Mouse (Mus musculus): Measurements from ENCODE around the gene Pfkfb3. TPM values are rescaled to one million over a fixed set of nuclear protein-coding genes. Genes with fewer than 3 reads are reported as not detected.

Pfkfb3 gene
- polyA plus RNA-seq, 2 experiments = 2.6 to 5.2 TPM

DNA sequence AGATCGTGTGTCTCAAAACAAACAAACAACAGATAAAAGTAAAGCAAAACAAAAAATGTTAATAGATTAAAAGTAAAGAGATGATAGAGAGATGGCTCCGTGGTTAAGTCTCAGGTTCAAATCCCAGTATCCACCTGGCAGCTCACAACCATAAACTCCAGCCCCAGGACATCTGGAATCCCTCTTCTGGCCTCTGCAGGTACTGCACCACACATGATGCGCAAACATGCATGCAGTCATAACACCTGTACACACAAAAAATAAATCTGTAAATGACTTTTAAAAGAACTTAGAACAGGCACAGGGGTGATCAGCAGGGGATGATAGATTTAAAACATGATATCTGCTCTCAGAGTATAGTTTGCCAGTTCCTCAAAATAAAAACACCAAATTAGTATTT, 131.5 kb downstream of the Pfkfb3 start:
- Histone ChIP-seq H3K9ac (replicated peaks) (no peak overlapping the region), H3K27ac (no peak overlapping the region), H3K9me3 (ENCODE audit: control insufficient read depth, low read length) (no peaks in the 10 kb centered on the region), H3K27me3 (ENCODE audit: control insufficient read depth, insufficient read depth, low read length) (no peaks in the 10 kb centered on the region), H3K36me3 (replicated peaks; ENCODE audit: control insufficient read depth, insufficient read depth, low read depth) (no peaks in the 10 kb centered on the region), H3K4me3 (ENCODE audit: insufficient read depth in 1 of 2, low read depth in 2 of 2, low read length in 2 of 2) (no peak overlapping the region), H3K4me1 (replicated peaks; ENCODE audit: control insufficient read depth in 2 of 2, insufficient read depth in 2 of 2, low read length in 1 of 2) (peaks cover 14 to 23% of the 10 kb centered on the region in 2 experiments), H3K4me2 (ENCODE audit: low read depth) (no peak overlapping the region)
- WGBS (ENCODE audit: insufficient replicate concordance) = 73% methylated on average over 3 of the region's 3 CpGs
- TF ChIP-seq EP300 (IDR thresholded peaks at IDR 0.05; ENCODE audit: low read depth) = no peak
- peak; percentile 51 for TF ChIP-seq CTCF (IDR thresholded peaks at IDR 0.05; ENCODE audit: low read depth)
- no peak for ATAC-seq (ENCODE audit: insufficient read depth)
- no peak for DNase-seq (ENCODE audit: low read depth in 3 of 3, low spot score in 3 of 3)

Other genes with a start within 250 kb of the Pfkfb3 start
- 28.3 and 63.0 TPM in 2 replicates for gene Rbm17, start 50.1 kb upstream of the Pfkfb3 start, polyA plus RNA-seq (2012; rRNA removed)
- gene Rbm17, start 50.1 kb upstream of the Pfkfb3 start, polyA plus RNA-seq (2014; fragmentation: Nextera tagmentation; extraction: Ambion mirVana) = 53.2 and 54.0 TPM in 2 replicates
- gene Gm17490, start 72.2 kb upstream of the Pfkfb3 start, polyA plus RNA-seq (2012; rRNA removed) = not detected in 2 replicates
- gene Gm17490, start 72.2 kb upstream of the Pfkfb3 start, polyA plus RNA-seq (2014; fragmentation: Nextera tagmentation; extraction: Ambion mirVana) = not detected in 2 replicates
- 0.01 TPM in 1 of 2 replicates, not detected in the other for gene Il2ra, start 88.7 kb upstream of the Pfkfb3 start, polyA plus RNA-seq (2012; rRNA removed)
- gene Il2ra, start 88.7 kb upstream of the Pfkfb3 start, polyA plus RNA-seq (2014; fragmentation: Nextera tagmentation; extraction: Ambion mirVana) = not detected in 2 replicates
- gene Il15ra, start 151.2 kb upstream of the Pfkfb3 start, polyA plus RNA-seq (2012; rRNA removed) = 3.8 and 5.9 TPM in 2 replicates
- 3.7 and 5.1 TPM in 2 replicates for gene Il15ra, start 151.2 kb upstream of the Pfkfb3 start, polyA plus RNA-seq (2014; fragmentation: Nextera tagmentation; extraction: Ambion mirVana)
- 9.3 and 13.0 TPM in 2 replicates for gene Fbh1, start 223.5 kb upstream of the Pfkfb3 start, polyA plus RNA-seq (2012; rRNA removed)
- 24.8 and 28.6 TPM in 2 replicates for gene Fbh1, start 223.5 kb upstream of the Pfkfb3 start, polyA plus RNA-seq (2014; fragmentation: Nextera tagmentation; extraction: Ambion mirVana)
- gene Ankrd16, start 223.8 kb upstream of the Pfkfb3 start, polyA plus RNA-seq (2012; rRNA removed) = 19.0 and 21.4 TPM in 2 replicates
- gene Ankrd16, start 223.8 kb upstream of the Pfkfb3 start, polyA plus RNA-seq (2014; fragmentation: Nextera tagmentation; extraction: Ambion mirVana) = 4.0 and 6.2 TPM in 2 replicates

Data from liver, embryonic 14.5 days (tissue).